Mouse (Mus musculus) heart, embryonic 11.5 days (tissue): ENCODE measurements at regions not wholly inside any gene's neighbourhood (a gene's known extent, or its start where the extent isn't known, plus 50 kb on each side); places are given as distances from the start of the nearest gene placed in this dataset.

ENCODE experiments used
- ATAC-seq: fragments of 200-750 bp; cut with Nextera tagmentation; replicated peaks from 2 replicates; pipeline ENCODE4 v1.8.0; 2017; ENCODE audit warnings: moderate library complexity; ENCODE audit not compliant: insufficient number of reproducible peaks, low FRiP score, low TSS enrichment
- H3K27ac ChIP-seq: fragments of 300-500 bp; sonication (generic); 2 replicates; pipeline ENCODE4 v1.5.1; 2014; ENCODE audit warnings: mild to moderate bottlenecking, low read depth, low read length
- H3K27me3 ChIP-seq: fragments of 300-500 bp; sonication (generic); 2 replicates; pipeline ENCODE4 v1.6.1; 2014; ENCODE audit warnings: mild to moderate bottlenecking, low read length, mixed read lengths; ENCODE audit not compliant: control insufficient read depth, insufficient read depth
- H3K36me3 ChIP-seq: fragments of 300-500 bp; sonication (generic); 2 replicates; pipeline ENCODE4 v1.6.1; 2014; ENCODE audit warnings: mild to moderate bottlenecking, low read length, moderate library complexity, mixed read lengths; ENCODE audit not compliant: control insufficient read depth, insufficient read depth
- H3K4me1 ChIP-seq: fragments of 300-500 bp; sonication (generic); 2 replicates; pipeline ENCODE4 v1.6.1; 2014; ENCODE audit warnings: low read length; ENCODE audit not compliant: control insufficient read depth, insufficient read depth
- H3K4me2 ChIP-seq: fragments of 300-500 bp; sonication (generic); 2 replicates; pipeline ENCODE4 v1.6.1; 2014; ENCODE audit warnings: mild to moderate bottlenecking, moderate library complexity
- H3K4me3 ChIP-seq: fragments of 300-500 bp; sonication (generic); 2 replicates; pipeline ENCODE4 v1.5.1; 2014; ENCODE audit warnings: low read depth, low read length
- H3K9ac ChIP-seq: fragments of 300-500 bp; sonication (generic); 2 replicates; pipeline ENCODE4 v1.6.1; 2014; ENCODE audit warnings: mild to moderate bottlenecking, low read depth, low read length, moderate library complexity
- H3K9me3 ChIP-seq: fragments of 300-500 bp; sonication (generic); replicated peaks from 2 replicates; pipeline ENCODE4 v1.6.1; 2016; ENCODE audit warnings: low read length; ENCODE audit not compliant: control insufficient read depth
- WGBS: fragments of 180-500 bp; shearing (Covaris S2); extraction: QIAGEN DNeasy Blood & Tissue Kit; methylation state at CpG from one replicate; pipeline ENCODE4 v1.1.7; 2014; ENCODE audit not compliant: insufficient replicate concordance; 5-methylcytosine and 5-hydroxymethylcytosine counted together

DNA sequence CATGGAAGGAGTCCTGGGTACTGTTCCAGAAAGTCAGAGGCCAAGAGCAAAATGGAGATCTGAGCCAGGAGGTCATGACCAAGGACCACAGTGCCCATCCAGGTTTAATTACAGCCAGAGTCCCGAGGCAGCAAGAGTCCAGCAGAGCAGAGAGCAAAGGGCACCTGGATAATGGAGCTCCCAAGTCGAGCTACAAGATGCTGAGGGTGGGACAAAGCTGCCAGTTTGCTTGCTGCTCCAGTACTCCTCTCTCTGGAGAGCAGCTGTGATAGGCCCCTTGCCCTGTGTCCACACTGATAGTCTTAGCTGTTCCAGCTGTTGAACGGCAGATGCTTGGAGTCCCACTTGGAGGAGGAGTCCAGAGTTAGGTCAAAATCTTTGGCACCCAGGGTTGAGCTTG, 201.0 kb downstream of the Cdh26 start:
- no peak for ATAC-seq
- Histone ChIP-seq H3K27me3 (no peaks in the 10 kb centered on the region), H3K4me2 (no peak overlapping the region), H3K9ac (no peak overlapping the region), H3K27ac (no peak overlapping the region), H3K9me3 (no peaks in the 10 kb centered on the region), H3K4me1 (peaks cover 7% of the 10 kb centered on the region; the same call in 1 of the 2 replicates), H3K36me3 (no peaks in the 10 kb centered on the region), H3K4me3 (no peak overlapping the region)
- 55% methylated on average over 3 of the region's 3 CpGs for WGBS

- no peak for ATAC-seq
- 72% methylated on average over 12 of the region's 12 CpGs for WGBS
- no peak overlapping the region for H3K27ac ChIP-seq
Observed at GRCm38 (mm10) chr2:178631966-178632365, 201.6 kb downstream of the Cdh26 start.

DNA sequence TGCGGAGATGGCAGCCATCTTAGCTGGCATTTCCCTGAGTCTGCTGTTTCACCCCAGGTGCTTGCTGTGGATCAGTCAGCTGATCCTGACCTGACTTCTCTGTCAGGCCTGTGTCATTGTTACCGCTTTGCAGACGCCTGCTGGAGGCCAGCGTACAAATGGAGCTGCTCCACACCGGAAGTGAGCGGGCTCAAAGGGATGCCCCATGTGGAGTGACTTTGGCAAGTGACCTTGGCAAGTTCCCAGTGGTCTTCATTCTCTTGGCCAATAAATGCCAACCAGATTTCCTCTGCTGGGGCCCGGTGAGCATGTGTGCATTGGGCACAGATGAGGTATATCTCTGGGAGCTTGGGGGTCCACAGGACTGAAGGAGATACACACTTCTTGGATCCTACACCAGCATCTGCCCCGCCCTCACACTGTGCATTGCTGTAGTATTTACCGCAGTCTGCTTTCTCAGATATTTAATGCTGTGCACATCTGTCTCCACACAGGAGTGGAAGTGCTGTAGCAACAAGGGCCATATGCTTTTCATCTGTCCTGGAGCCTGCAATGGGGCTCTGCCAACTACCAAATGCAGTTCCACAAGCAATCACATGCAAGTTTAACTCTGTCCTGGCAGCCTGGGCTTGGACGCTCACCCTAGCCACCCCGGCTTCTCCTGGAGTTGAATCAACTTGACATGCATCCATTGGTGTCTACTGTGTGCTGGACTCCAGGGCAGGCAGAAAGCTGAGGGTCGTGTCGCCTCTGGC, 202.7 kb downstream of the Cdh26 start:
- no peak for ATAC-seq
- no peak overlapping the region for H3K4me2 ChIP-seq
- WGBS: 89% methylated on average over 13 of the region's 13 CpGs

More at GRCm38 (mm10) chr2:178631966-178632365, 201.6 kb downstream of the Cdh26 start:
- Histone ChIP-seq H3K9ac (no peak overlapping the region), H3K9me3 (no peaks in the 10 kb centered on the region), H3K4me1 (peaks cover 7% of the 10 kb centered on the region; the same call in 1 of the 2 replicates), H3K4me2 (no peak overlapping the region), H3K27me3 (no peaks in the 10 kb centered on the region), H3K4me3 (no peak overlapping the region), H3K36me3 (no peaks in the 10 kb centered on the region)

GRCm38 (mm10) chr2:178634116-178634515, 203.8 kb downstream of the Cdh26 start:
- 38% methylated on average over 10 of the region's 10 CpGs for WGBS
- no peak for ATAC-seq
- H3K4me3 ChIP-seq: no peak overlapping the region
- H3K4me2 ChIP-seq: no peak overlapping the region
- no peaks in the 10 kb centered on the region for H3K36me3 ChIP-seq
- no peaks in the 10 kb centered on the region for H3K27me3 ChIP-seq
- H3K4me1 ChIP-seq: no peaks in the 10 kb centered on the region; the same call in 1 of the 2 replicates
- H3K27ac ChIP-seq: no peak overlapping the region
- H3K9ac ChIP-seq: no peak overlapping the region
- H3K9me3 ChIP-seq: no peaks in the 10 kb centered on the region

More for the DNA sequence above, 202.7 kb downstream of the Cdh26 start:
- H3K27me3 ChIP-seq: no peaks in the 10 kb centered on the region
- H3K36me3 ChIP-seq: no peaks in the 10 kb centered on the region
- no peak overlapping the region for H3K27ac ChIP-seq
- no peak overlapping the region for H3K4me3 ChIP-seq
- peaks cover 4% of the 10 kb centered on the region; the same call in 1 of the 2 replicates for H3K4me1 ChIP-seq
- H3K9ac ChIP-seq: no peak overlapping the region
- H3K9me3 ChIP-seq: no peaks in the 10 kb centered on the region

DNA sequence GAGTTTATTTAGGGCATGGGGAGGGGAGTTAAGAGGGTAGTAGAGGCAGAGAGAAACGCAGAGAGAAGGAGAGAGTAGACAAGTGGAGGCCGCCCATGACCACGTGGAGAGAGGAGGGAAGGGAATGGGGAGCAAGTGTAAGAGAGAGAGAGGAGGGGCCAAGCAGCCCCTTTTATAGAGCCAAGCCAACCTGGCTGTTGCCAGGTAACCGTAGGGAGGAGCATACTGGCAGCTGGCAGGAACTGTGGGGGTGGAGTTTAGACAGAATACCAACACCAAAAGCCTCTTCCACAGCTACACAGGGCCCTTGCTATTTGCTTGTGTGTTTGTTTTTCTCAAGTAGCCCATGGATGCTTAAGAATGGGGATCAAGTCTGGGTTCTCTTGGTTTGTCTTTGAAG, 205.4 kb downstream of the Cdh26 start:
- H3K27me3 ChIP-seq: no peaks in the 10 kb centered on the region
- ATAC-seq: no peak
- 41% methylated on average over 4 of the region's 4 CpGs for WGBS
- H3K9me3 ChIP-seq: no peaks in the 10 kb centered on the region
- H3K4me2 ChIP-seq: no peak overlapping the region
- no peak overlapping the region for H3K27ac ChIP-seq
- no peak overlapping the region for H3K9ac ChIP-seq
- H3K36me3 ChIP-seq: no peaks in the 10 kb centered on the region
- no peaks in the 10 kb centered on the region; the same call in 1 of the 2 replicates for H3K4me1 ChIP-seq
- no peak overlapping the region for H3K4me3 ChIP-seq

GRCm38 (mm10) chr2:178636901-178637300, 206.6 kb downstream of the Cdh26 start:
- Histone ChIP-seq H3K9me3 (no peaks in the 10 kb centered on the region), H3K4me1 (no peaks in the 10 kb centered on the region; the same call in 1 of the 2 replicates), H3K4me2 (no peak overlapping the region), H3K4me3 (no peak overlapping the region), H3K36me3 (no peaks in the 10 kb centered on the region), H3K9ac (no peak overlapping the region), H3K27me3 (no peaks in the 10 kb centered on the region), H3K27ac (no peak overlapping the region)
- ATAC-seq: no peak
- WGBS: 84% methylated on average over 9 of the region's 9 CpGs

DNA sequence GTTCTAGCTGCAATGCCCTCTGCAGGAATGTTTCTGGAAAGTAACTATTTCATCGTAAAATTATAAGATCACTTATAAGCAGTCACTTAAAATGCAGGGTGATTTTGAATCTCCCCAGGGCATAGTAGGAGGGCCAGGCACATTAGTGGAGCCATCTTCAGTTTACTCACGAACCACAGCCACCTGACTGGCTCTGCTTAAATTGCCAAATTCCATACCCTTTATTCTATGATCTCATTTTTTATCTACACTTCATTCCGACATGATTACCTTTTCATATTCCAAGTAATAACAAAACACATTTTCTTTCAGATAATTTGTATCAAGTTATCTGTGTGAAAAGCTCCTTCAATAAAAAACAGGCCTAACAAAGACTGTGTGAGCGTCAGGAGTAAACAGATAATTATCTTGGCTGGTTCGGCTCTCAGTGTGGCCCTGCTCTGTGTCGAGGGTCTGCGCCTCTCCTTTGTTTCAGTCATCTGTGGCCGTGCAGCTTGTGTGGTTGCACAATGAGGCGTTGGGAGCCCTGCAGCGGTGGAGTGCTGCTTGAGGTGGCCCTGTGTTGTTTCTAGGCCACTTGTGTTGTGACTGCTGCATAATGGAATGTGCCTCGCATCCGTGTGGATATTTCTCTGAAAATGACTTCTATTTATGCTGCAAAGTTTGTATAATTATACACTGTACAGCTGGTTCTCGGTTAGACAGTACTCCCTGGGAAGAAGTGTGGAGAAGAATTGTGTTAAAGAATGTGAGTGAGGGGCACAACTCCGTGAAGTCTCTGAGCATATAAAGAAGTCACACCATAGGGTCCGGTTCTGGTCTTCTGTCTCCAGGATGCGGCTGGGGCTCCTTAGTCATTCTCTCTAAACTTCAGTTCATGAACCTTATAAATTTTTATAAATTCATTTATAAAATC, 212.1 kb downstream of the Cdh26 start:
- H3K4me2 ChIP-seq: no peak overlapping the region
- H3K27me3 ChIP-seq: 0 out of 2 replicates have a peak, but pooled peaks cover 3% of the 10 kb centered on the region
- 66% methylated on average over 16 of the region's 16 CpGs for WGBS
- H3K27ac ChIP-seq: no peak overlapping the region
- H3K4me1 ChIP-seq: no peaks in the 10 kb centered on the region
- no peaks in the 10 kb centered on the region for H3K9me3 ChIP-seq
- no peak overlapping the region for H3K4me3 ChIP-seq
- no peak overlapping the region for H3K9ac ChIP-seq
- H3K36me3 ChIP-seq: no peaks in the 10 kb centered on the region
- no peak for ATAC-seq

- no peak overlapping the region for H3K4me2 ChIP-seq
- no peak overlapping the region for H3K27ac ChIP-seq
- no peaks in the 10 kb centered on the region for H3K9me3 ChIP-seq
- 0 out of 2 replicates have a peak, but pooled peaks cover 3% of the 10 kb centered on the region for H3K27me3 ChIP-seq
- H3K9ac ChIP-seq: no peak overlapping the region
- H3K4me1 ChIP-seq: no peaks in the 10 kb centered on the region
- H3K36me3 ChIP-seq: no peaks in the 10 kb centered on the region
- WGBS: 82% methylated on average over 11 of the region's 11 CpGs
- no peak for ATAC-seq
- H3K4me3 ChIP-seq: no peak overlapping the region
Observed at GRCm38 (mm10) chr2:178643053-178643402, 212.7 kb downstream of the Cdh26 start.
